Mouse (Mus musculus): ENCODE measurements around the gene Nek1. TPM values are rescaled to one million over a fixed set of nuclear protein-coding genes. Genes with fewer than 3 reads are reported as not detected.

Gene Nek1
- total RNA-seq, 2 experiments from 2014 or later = 30.0 to 31.4 TPM

- DNase-seq (ENCODE audit: low spot score in 2 of 2) = no peak
Measured at GRCm38 (mm10) chr8:61150596-61150995, 157.6 kb downstream of the Nek1 start.

DNA sequence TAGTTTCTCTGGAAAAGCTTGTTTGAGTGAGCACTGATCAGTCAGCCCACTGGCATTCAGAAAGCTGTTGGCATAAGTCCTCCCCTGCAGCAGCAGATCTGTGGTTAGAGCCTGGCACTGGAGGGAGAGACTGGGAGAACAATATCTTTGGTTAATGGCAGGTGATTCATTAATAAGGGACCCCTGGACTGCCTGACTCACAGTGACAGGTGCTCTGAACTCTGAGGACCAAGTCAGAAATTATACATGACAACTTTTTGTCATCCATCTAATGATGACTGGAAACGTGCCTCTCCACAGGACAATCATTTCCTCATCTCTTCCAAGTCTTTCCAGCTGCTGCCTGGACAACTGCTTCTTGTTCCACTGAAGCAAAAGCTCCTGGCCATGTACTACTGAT is 163.4 kb downstream of the Nek1 start:
- no peak for DNase-seq (ENCODE audit: low spot score in 2 of 2)

DNA sequence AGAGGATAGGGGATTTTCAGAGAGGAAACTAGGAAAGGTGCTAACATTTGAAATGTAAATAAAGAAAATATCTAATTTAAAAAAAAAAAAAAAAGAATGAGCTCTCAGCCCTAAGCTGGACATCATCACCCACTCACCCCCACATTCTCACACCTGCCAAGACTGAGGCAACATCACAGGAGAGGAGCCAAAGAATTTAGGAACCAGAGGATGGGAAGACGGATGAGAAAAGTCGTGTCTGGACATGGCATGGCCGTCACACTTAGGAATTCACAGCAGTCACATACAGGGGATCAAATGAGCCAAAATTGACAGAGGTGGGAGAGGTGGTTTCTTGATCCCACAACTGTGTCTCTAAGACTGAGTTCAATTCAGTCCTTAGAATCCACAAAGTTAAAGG is 165.5 kb downstream of the Nek1 start:
- DNase-seq (ENCODE audit: low spot score in 2 of 2) = no peak

DNA sequence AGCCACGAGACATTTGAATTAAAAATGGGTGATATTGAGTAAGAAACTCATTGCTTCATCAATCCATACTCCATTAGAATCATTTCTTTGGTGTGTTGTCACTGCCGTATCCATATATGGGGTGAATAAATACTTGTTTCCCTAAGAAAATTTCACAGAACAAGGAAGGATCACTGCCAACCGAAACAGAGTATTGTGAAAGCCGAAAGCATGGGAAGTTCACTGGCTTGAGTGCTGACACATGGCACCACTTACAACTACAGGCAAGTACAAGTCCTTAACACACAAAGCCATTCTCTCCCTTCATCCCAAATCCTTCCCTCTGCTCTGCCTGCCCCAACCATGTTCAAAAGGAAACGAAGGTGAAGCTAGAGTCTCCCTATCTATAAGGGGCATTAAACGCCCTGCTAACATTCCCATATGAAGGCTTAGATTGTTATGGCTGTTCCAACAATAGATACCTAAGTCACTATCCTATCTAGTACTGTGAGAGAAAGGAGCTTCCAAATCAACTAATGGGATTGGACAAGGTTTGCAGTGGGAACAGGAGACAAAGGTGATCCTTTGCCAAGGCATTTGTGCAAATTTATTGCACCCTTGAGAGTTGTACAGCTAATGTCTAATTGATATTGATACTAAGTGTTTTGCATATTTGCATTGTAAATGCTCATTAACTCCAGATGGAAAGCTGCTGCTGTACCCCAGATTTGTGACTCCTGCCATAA is 168.6 kb downstream of the Nek1 start:
- DNase-seq (ENCODE audit: low spot score in 2 of 2) = no peak

- DNase-seq (ENCODE audit: low spot score in 2 of 2) = no peak
Measured at GRCm38 (mm10) chr8:61162186-61162566, 169.2 kb downstream of the Nek1 start.

DNA sequence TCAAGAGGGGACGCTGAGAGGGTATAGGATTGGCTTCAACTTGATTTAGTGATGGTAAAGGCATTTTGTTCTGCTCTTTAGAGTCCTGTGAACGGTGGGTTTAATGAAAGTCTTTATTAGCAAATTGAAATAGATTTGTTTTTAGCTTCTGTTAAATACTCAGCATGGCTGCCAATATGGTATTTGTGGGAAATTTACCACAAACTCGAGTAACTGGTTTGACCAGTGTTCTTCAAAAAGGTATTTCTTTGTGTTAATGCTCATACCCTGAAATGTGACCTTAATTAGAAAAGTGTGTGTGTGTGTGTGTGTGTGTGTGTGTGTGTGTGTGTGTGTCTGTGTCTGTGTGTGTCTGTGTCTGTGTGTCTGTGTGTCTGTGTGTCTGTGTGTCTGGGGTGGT is 178.6 kb downstream of the Nek1 start:
- DNase-seq (ENCODE audit: low spot score in 2 of 2) = no peak

DNA sequence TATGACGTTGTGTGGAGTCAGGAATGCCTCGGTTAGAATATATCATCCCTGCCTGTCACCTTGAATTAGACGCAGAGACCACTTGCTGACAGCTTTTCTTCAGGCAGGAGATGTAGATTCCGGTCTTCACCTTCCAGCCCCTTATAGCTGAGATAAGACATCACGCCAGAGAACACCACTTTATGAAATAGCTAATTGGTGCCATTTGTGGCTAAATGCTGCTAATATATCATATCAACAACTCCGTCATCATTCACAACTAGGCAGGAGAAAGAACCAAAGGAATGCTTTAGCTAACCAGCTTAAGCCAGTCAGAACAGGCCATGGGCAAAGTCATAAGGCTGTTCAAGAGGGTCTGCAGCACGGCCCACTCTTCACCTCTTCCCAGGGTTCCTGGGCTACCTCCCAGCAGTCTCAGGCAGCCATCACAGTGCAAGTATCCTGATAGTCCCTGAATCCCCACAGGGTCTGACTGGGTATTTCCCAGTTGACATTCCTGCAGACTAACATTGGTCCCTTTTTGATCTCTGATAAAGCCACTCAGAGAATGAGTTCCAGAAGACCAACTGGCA is 181.0 kb downstream of the Nek1 start:
- DNase-seq (ENCODE audit: low spot score in 2 of 2) = no peak

- no peak for DNase-seq (ENCODE audit: low spot score in 2 of 2)
Measured at GRCm38 (mm10) chr8:61175876-61176275, 182.9 kb downstream of the Nek1 start.

- DNase-seq (ENCODE audit: low spot score in 2 of 2) = no peak
Measured at GRCm38 (mm10) chr8:61177680-61178593, 184.9 kb downstream of the Nek1 start.

- DNase-seq (ENCODE audit: low spot score in 2 of 2) = no peak
Measured at GRCm38 (mm10) chr8:61178594-61179140, 185.7 kb downstream of the Nek1 start.

Other genes with a start within 250 kb of the Nek1 start
- gene Hpf1, start 102.8 kb upstream of the Nek1 start, total RNA-seq (2021) = 10 to 100 TPM; 47.1 to 52.0 TPM
- 100 to 1,000 TPM; 149 to 151 TPM for gene Clcn3, start 9.9 kb upstream of the Nek1 start, total RNA-seq (2021)
- gene Sh3rf1, start 230.7 kb downstream of the Nek1 start, total RNA-seq (2021) = 10 to 100 TPM; 76.4 to 80.2 TPM

All from layer of hippocampus, postnatal 10 days (tissue).